Mouse (Mus musculus) 3T3-L1 (cell line): ENCODE results near the gene Cebpg.

Experiments used
- DNase-seq: peaks from one replicate; pipeline ENCODE4 v3.0.0-alpha.2; 2015; ENCODE audit warnings: low read depth, low spot score

The Cebpg gene

DNA sequence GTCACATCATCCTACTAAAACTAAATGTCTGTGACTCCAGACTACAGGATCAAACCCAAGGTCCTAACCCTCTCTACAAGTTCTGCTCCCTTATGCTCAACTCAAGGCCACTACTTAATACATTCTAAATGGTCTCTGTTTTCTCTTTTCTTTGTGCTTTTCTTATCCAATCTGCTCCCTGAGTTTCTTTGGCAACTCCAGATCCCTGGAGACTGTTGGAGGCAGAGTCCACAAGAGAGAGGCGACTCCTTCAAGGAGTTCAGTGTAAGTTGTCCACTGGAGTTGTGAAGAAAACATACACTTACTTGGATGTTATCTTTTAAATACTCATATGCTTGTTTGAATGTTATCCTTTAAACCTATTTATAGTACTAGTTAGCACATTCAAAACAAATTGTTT is 2.1 kb downstream of the Cebpg start:
- DNase-seq: peak; percentile 42

DNA sequence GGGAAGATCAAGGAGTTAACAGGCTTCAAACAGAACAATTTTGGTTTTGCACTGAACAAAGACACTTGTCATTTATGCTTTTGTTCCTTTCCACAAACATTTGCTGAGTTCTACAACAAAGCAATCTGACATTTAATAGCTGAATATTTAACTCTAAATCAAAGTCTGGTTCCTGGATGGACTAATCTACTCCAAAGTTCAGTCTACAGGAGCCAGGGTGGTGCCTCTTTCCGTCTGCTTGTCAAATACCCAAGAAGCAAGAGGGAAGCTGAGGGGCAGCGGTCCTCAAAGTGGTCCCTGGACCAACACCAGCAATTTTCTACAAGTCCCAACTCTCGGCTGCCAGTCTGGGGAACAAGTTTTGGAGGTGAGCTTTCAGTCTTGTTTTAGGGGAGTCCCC is 3.2 kb downstream of the Cebpg start:
- DNase-seq: no peak

DNA sequence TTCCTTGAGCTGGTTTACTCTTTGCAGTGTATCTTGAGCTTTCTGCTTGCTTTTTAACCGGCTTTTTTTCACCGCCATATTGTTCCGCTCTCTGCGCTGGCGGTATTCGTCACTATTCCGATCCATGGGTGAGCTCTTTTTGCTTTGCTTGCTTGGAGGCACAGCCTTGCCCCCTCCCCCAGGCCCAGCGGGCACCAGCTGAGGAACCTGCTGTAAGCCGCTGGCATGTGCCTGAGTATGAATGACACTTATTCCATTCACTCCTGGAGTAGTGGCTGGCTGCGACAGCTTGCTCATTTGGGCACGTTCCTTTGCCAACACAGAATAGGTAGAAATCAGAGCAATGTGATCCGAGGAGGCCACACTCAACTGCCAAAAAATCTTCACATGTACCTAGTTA is 5.8 kb downstream of the Cebpg start:
- DNase-seq: no peak

DNA sequence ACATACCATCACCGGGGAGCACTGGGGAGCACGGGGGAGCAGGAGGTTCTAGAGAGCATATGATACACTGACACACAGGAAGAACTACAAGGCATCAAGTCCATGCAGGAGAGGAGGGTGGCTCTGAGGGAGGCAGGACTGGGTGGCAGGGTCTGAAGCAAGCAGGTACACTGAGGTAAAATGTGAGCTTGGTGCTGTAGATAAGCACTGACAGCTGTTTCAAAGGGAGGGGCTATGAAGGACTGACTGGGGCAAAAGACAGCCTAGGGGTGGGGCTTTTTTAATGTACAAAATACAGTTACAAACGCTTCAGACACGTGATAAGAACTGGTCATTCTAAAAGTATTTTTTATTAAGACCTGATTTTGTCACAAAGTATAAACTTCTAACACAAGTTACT is 10.3 kb downstream of the Cebpg start:
- no peak for DNase-seq

DNA sequence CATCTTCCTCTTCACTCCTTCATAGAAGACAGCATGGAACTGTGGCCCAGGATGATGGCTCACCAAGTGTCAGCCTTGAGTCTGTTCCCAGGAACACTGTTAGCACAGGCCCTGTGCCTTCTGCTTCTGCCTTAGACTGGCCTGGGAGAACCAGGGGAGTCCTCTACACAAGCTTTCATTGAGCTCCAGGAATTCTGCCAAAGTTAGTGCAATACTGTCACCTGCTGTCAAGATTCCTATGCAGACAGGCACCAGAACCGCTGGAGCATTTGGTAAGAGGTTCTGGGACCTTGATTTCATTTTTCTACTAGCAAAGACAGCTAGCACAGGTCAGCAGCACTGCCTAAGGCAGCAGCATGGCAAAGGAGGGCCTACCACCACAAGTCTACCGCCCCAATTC is 11.7 kb downstream of the Cebpg start:
- DNase-seq: no peak

DNA sequence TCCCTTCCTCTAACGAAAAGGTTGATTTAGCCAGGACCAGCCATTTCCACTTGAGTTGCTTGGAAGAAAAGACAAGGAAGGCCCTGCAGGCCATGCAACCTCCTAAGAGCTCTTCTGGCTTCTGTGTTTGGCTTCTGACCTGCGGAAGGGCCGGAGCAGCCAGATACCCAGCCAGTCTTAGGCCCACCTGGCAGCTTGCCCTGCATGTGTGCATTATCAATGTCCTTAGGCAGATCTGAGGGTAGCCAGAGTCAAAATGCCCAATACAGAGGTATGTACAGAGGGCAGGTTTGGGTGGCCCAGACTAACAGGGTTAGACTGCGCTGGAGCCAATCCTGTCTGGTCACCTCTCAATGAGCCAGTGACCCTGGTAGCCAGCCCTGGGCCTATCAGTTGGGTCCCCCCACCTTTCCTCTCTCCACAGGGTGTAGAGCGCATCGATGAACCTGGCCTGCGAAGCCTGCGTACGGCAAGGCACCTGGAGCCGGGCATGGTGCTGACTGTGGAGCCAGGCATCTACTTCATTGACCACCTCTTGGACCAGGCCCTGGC is 13.0 kb downstream of the Cebpg start:
- DNase-seq: no peak

DNA sequence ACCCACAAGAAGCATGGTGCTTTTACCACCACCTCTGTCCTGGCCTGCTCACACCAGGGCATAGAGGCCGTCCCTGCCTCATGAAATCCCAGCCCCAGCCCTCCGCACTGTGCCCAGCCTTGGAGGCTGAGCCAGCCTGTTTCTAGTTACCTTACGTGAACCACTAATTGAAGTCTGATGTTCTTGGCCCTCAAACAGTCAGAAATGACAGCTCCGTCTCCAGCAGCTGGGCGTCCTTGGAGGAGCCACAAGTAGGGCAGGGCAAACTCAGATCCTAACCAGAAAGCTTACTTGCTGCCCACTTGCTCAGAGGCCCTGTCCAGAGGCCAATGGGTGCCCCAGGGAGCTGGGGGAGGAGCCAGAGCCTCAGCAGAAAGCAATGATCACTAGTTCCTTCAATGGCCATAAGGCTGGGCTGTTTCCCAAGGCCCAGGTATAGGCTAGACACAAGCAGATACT is 13.6 kb downstream of the Cebpg start:
- peak; percentile 65 for DNase-seq

DNA sequence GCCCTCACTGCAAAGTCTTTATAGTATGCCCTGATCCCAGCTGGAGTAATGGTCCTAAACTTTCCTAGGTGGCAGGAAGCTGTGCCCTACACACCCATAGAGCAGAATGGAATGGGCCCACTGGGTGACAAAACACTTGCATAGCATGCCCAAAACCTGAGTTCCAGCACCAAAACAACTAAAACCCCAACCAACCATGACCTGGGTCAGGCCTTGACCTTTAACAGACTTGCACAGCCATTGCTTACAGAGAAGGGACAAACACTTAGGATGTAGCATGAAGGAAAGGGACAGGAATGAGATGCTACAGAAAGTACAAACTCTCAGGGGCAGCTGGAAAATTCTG is 14.2 kb downstream of the Cebpg start:
- DNase-seq: no peak

DNA sequence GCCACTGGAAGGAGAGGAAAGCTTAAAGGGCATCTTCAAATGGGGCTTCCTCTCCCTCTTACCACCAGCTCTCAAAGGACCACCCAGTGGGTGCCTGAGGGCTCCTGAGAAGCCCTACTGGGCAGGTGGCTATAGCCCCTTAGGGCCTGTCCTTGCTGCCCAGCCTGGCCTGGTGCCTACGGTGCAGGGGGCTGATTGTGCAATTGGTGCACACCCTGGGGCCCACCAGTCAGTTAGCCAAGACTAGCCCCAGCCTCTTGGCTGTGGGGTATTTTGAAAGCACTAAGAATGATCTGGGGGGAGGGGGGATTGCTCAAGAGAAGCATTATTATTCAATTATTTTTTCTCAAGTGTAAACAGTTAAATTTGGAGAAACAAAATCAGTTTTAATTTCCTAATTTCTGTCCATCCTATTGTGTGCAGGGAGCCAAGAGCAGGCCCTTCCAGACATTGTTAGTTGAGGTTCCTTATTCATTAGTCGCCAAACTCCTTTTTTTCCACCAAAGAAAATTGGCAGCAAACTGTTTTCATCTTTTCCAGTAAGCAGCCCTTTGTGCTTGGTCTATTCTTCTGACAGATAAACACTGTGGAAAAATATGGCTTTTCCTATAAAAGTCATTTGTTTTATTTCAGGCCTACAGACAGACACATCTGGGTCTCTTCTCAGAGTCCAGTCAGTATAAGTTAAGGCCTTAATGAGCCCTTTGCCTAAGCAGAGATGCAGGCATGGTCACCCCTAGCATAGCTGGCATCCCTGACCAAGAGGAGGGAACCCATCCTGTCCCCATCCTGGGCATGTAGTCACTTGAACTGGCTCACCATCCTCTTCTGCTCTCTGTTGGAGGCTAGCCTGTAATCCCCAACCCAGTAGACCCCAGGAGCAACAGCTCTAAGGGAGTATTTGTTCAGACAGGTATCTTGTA is 14.8 kb downstream of the Cebpg start:
- DNase-seq: no peak

DNA sequence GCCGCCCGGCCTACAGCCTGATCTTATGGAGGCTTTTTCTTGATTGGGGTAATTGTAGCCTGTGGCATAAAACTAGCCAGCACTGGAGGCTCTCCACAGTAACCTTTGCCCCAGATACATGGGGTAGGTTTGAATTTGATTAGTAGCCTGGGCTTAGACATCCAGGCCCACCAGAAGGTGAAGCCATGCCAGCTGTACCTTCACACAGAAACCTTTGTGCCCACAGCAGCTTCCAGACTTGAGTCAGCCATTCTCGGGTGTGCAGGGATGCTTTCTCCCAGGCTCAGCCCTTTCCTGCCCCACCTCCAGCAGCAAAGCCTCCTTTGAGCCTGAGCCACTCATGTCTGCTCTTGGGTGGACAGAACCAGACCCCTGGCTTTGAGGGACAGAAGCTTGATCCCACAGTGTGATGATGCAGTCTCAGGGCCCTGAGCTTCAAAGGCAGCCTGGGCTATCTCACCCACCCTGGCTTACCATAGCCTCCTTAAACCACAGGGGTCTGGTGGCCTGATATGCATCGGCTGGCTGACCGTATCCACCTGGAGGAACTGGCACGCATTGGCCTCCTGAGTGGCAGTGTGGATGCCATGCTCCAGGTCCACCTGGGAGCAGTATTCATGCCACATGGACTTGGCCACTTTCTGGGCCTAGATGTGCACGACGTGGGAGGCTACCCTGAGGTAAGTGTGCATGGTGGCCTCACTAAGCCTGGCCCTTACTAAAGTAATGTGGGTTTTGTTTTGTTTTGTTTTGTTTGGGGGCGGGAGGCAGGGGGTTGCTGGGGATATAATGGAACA is 16.0 kb downstream of the Cebpg start:
- no peak for DNase-seq

DNA sequence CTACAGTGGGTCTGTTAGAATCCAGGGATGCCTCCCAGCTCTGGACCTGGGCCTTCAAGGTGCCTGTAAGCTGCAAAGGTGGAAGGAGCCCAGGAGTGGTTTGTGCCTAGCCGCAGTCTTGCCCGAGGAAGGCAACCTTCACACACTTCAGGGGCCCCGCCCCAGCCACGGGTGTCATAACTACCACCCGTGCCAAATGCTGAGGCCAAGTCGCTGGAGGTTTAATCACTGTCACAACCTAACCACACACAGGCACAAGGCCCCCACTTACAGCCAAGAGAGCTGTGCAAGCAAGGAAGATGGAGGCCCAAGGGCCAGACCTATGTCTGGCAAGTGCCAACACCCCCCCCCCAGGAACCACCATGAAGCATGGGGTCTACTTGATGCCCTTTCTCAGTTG is 19.0 kb downstream of the Cebpg start:
- DNase-seq: no peak

DNA sequence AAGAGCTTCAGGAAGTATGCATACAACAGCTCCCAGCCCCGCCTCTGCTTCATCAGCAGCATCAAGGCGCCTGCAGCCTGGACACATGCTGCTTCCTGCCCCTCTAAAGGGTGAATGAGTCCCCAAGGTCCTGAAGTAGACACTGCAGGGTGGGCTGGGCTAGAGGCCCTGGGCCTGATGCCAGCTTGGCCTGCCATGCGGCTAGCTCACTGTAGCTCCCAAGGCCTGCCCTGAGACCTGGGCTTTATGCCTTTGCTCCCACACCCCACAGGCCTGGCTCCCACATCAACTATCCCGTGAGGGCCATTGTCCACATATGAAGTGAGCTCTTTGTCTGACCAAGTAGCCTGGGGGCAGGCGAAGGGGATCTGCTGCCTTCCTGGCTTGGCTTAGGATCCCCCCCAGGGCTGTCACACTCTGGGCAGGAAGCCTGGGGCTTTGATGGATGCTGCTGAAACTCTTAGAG is 20.1 kb downstream of the Cebpg start:
- peak; percentile 80 for DNase-seq

DNA sequence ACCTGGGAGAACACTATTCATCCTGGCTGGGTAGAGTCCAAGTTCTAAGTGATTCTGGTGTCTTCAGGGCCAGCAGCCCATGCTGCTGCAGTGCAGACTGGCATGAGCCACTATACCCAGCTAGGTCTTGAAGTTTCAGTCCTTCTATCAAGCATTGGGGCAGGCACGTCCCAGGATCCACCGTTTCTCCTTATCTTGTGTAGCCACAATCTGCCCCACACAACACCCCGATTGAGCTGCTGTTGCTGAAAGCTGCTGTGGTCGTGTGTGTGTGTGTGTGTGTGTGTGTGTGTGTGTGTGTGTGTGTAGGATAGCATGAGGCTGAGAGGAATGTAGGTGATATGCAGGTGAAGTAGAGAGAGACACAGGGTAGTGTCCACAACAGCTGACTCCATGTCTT is 20.8 kb downstream of the Cebpg start:
- no peak for DNase-seq

DNA sequence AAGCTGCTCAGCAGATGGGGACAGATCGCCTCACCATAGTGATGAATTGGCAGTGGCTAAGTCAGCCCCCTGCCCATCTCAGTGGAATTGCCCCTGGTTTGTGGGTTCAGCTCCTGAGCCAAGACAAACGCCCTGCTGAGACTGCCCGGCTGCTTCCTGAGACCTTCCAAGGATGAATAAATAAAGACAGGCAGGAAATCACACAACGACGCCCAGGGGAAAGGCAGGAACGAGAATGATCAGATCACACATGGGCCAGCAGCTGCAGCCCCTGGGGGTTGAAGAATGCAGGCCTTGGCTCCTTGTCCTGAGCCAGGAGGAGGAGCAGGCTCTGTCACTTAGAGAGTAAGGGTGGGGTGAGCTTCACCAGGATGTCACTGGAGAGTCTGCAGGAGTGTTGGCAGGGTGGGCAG is 21.2 kb downstream of the Cebpg start:
- peak; percentile 61 for DNase-seq

DNA sequence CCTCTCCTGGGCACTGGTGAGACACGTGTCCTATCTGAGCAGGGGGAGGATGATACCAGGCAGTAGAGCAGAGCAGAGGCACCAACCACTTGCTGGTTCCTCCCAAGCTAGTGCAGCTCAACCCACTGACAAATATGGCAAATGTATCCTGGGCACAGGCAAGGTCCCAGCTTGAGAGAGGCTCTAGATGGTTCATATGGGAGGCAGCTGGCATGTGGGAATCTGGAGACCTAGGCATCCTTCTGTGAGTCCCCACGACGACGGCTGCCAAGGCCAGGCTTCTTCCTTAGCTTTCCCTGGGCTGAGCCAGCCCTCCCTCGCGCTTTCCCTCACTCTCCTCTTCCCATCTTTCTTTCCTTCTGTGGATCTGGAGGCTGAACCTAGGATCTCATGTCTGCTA is 25.8 kb downstream of the Cebpg start:
- DNase-seq: no peak

DNA sequence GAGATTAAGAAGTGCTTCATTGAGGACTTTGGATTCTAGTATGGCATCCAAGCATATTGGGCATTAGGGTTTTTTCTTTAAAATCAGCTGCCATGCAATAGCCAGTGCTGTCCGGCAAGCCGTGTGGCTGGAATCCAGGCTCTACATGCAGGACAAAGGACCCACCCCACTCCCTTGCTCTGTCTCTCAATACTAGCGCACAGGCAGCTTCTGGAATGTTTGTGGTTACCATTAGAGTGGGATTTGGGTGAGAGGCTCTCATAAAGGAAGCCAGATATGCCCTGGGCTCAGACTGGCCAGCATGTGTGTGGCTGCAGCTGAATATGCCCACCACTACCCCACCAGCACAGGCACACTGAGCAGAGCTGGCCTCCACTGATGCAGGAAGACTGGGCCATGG is 26.7 kb downstream of the Cebpg start:
- DNase-seq: no peak

DNA sequence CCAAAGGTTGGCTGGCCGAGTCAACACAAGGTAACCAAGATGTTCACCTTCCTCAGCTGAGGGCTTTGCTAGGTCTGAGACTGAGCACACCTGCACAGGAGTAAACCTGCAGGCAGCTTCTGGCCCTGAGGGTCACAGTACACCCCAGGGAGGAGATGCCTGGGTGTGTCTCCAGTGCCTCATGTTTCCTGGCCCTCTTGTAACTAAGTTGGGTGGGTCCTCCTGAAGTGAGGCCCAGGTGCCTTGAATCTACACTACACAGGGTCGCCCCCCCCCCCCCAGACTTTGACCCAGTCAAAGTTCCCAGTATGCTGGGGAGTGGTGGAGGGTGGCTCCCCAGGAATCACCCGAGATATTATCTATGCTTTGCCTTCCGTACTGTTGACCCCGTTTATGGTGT is 27.1 kb downstream of the Cebpg start:
- DNase-seq: no peak

DNA sequence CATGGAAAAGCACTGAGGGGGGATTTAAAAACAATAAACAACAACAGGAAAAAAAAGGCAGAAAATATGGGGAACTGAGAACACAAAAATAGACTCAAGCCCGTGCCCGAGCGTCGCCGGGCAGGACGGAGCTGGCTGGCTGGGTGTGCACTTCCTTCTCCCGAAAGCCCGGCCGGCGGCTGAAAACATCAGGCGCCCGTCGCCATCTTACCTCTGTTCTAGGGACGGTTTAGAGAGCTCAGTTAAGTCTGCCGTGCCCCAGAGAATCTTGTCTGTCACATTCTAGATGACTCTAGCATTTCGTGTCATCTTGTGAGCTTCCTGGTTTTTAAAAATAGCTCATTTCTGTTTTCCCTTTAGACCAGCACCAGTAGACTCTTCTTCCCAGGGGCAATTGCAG is 27.8 kb downstream of the Cebpg start:
- no peak for DNase-seq

DNA sequence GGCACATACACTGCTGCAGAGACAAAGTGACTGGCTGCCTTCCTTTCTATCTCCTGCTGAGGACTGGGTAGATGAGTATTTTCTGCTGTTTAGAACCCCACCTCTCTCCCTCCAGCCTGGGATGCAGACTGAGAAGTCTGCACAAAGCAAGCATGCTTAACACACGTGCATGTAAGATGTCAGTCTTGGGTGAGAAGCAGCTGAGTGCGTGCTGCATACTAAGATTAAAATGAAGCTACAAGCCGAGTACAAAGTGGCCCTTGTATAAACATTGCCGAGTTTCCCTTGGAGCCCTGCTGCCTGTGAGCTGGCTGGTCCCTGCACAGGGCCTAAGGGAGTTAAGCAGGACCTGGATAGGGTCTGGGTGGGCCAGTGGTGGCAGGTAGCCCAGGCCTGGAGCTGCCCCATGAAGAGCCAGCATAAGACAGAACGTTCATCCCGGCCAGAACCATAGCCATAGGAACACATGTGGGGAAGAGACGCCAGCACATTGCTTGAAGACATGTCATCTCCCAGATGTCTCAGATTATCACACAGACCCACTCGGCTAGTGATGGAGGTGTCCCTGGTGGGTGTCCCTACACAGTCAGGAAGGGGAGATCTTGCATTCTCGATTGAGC is 28.5 kb downstream of the Cebpg start:
- no peak for DNase-seq

DNA sequence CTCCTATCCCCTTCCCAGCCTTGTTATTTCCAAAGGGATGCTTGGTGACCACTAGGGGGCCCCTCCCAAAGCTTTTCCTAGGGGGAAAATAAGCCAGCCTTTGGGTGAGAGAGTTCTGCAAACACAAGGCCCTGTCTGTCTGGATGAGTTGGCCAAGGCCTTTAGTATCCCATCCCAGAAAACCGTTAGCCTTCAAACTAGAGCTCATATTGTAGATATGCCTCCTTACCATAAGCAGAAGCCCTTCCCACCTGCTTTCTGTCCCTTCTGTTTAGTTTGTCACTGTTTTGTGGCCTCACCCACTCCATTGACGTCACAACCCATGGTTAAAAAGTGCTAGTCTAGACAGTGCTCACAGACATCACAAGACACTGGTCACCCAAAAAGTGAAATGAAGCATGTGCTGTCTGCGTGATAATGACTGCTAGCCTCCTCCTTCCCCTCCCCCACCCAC is 29.5 kb downstream of the Cebpg start:
- peak; percentile 59 for DNase-seq

DNA sequence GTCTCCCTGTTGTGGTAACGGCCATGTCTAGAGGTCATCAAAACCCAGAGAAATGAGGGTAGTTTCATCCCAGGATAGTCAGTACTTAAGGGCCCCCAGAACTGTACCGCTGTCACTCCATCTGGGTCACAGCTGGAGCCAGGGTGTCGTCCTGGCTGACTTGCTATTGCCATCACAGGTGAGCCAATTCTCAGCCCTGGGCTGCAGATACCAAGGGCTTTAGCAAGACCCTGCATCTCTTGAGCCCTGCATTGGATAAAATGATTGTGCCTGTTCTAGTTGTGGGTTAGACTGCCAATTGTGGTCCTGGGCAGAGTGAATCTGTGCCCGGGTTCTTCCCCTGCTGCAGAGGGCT is 30.1 kb downstream of the Cebpg start:
- no peak for DNase-seq
